8 mouse cellular contexts compared by ENCODE assay signal in genomic region chr6:28135411-28136233, GRCm38 (mm10). TPM values are rescaled to one million over a fixed set of nuclear protein-coding genes. Genes with fewer than 3 reads are reported as not detected.
DNase-seq lines count a peak whose midpoint lies in the region; ATAC-seq lines count a peak whose summit lies in the region.

No protein-coding gene starts in this region.

- peak overlapping the region; percentile 75 for H3K9ac ChIP-seq in hindbrain, embryonic 13.5 days

- under 1% methylated on average over 37 of the region's 37 CpGs for WGBS in hindbrain, embryonic 13.5 days

- H3K27ac ChIP-seq in hindbrain, embryonic 13.5 days = 0 out of 2 replicates have a peak overlapping the region, but pooled peaks have one; percentile 30

- no peaks in the 10 kb centered on the region for H3K36me3 ChIP-seq in hindbrain, embryonic 13.5 days

- peaks cover 47% of the 10 kb centered on the region for H3K27me3 ChIP-seq in hindbrain, embryonic 13.5 days

- H3K4me2 ChIP-seq in hindbrain, embryonic 13.5 days = peak overlapping the region; percentile 99

- H3K4me1 ChIP-seq in hindbrain, embryonic 13.5 days (replicated peaks) = peaks cover 28% of the 10 kb centered on the region

- peak; percentile 88 for ATAC-seq in hindbrain, embryonic 13.5 days (ENCODE audit: low FRiP score)

- H3K9me3 ChIP-seq in hindbrain, embryonic 13.5 days = no peaks in the 10 kb centered on the region

- DNase-seq in NIH3T3 (ENCODE audit: low read depth) = peak; percentile 88
- DNase-seq in cerebellum, adult 9-11 months = peak; percentile 67
- peak; percentile 67 to 85 for DNase-seq in frontal cortex, postnatal 10 days (ENCODE audit: low spot score in 2 of 2)
- peak; percentile 72 to 84 for DNase-seq in layer of hippocampus, postnatal 25 days (ENCODE audit: extremely low spot score in 1 of 2, low spot score in 1 of 2)
- DNase-seq in lung, postnatal 25 days (ENCODE audit: low spot score) = peak; percentile 68
- peak; percentile 94 for DNase-seq in retina, embryonic 14.5 days (ENCODE audit: low spot score)
- DNase-seq in thymus, postnatal 4 days = peak; percentile 79

- peak overlapping the region; percentile 60 for H3K4me3 ChIP-seq in hindbrain, embryonic 13.5 days

RNA-seq across cellular contexts. Expression of gene Grm8, which starts 0.6 kb away (rescaled TPM):
- 5.6 and 8.8 TPM in 2 replicates for polyA plus RNA-seq in hindbrain, embryonic 13.5 days (2015; fragmentation: Nextera tagmentation; extraction: Ambion mirVana)
- total RNA-seq in layer of hippocampus, postnatal 25 days (2021) = 1 to 10 TPM; 6.2 to 8.5 TPM

Comparison
In these comparisons a context has a peak if more than half of its experiments do, and no peak if none do; other contexts are left out.
1. Peak in every context shown above with its lines: DNase-seq, ATAC-seq, H3K4me3 ChIP-seq and H3K27ac ChIP-seq.